Mouse (Mus musculus) MEL (cell line): ENCODE results near the gene Taar2.

Source experiments
- MEF2A ChIP-seq: IDR thresholded peaks from 2 replicates; pipeline ENCODE4 v1.6.1; 2014; ENCODE audit warnings: low read depth, mild to moderate bottlenecking, inconsistent platforms, low read length, improper control_type of control experiment; ENCODE audit not compliant: poor library complexity, insufficient replicate concordance, severe bottlenecking; ENCODE audit errors: extremely low read depth
- POLR2A ChIP-seq, 2 experiments: IDR thresholded peaks; 2 replicates each; pipeline ENCODE4 v1.6.1; 2011 to 2012; ENCODE audit warnings: low read length in 2 of 2, mild to moderate bottlenecking in 2 of 2, control low read depth in 1 of 2, improper control_type of control experiment in 1 of 2, low read depth in 1 of 2, moderate library complexity in 1 of 2; ENCODE audit not compliant: control insufficient read depth in 1 of 2, insufficient read depth in 1 of 2, poor library complexity in 1 of 2
- USF1 ChIP-seq: IDR thresholded peaks from 2 replicates; pipeline ENCODE4 v1.6.1; 2014; ENCODE audit warnings: low read depth, mild to moderate bottlenecking, inconsistent platforms, low read length, improper control_type of control experiment, moderate library complexity

DNA sequence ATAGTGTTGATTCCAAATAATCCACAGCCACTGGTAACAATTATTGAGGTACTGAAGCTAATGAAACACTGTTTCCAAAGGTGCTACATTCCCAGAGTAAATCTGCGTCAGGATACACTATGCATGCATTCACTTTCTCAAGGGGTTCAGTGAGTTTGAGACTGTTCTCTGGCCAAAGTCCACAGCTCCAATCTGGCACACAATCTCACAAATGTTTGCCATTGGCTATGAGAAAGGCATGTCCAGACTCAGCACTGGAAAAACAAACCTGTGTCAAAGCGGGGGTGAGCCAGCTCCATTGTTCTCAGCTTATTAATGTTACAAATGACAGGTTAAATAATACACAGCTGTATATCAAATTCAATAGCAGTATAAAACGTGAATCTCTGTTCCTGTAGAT is 20.7 kb downstream of the Taar2 start:
- TF ChIP-seq MEF2A (no peak), USF1 (no peak), POLR2A (IDR thresholded peaks at IDR 0.05; ENCODE audit: control insufficient read depth in 1 of 2, insufficient read depth in 1 of 2, low read depth in 1 of 2, low read length in 2 of 2, poor library complexity in 1 of 2) (no peak)
